Mouse (Mus musculus): ENCODE measurements around the gene Orai1.

- no peak for TF ChIP-seq CTCF (IDR thresholded peaks at IDR 0.05; ENCODE audit: low read depth, low read length)
- TF ChIP-seq POLR2A (IDR thresholded peaks at IDR 0.05; ENCODE audit: borderline replicate concordance, low read depth, low read length), result no peak
Observed at GRCm38 (mm10) chr5:122988021-122988751, 26.7 kb upstream of the Orai1 start.
